Mouse (Mus musculus) telencephalon, adult 2 months (tissue): ENCODE results near the gene Slc41a3.
"Not testable (repeated sequence)": the region's sequence is repeated elsewhere in the genome, so short reads cannot be mapped to it uniquely, and the experiment has no call there.

ENCODE experiments used
- DNase-seq: peaks from one replicate; pipeline ENCODE4 v3.0.0-alpha.2; 2011; ENCODE audit warnings: low read depth, low spot score

The Slc41a3 gene

DNA sequence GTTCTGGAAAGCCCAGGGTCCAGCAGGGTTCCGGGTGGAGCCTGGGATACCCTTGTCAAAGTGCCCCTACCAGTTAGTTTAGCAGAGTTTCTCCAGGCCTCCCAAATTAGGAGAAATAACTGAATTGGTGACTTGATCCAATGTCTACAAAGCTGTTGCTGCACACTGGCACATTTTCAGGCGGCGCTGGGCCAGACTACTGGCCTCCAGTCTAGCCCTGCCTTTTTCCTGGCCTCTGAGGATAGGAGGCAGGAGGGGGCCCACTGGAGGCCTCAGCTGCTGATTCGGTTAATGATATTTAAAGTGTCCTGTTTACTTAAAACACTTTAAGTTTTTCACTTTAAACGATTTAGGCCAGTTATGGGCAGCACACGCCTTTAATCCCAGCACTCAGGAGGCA, 19.7 kb downstream of the Slc41a3 start:
- DNase-seq, result no peak

DNA sequence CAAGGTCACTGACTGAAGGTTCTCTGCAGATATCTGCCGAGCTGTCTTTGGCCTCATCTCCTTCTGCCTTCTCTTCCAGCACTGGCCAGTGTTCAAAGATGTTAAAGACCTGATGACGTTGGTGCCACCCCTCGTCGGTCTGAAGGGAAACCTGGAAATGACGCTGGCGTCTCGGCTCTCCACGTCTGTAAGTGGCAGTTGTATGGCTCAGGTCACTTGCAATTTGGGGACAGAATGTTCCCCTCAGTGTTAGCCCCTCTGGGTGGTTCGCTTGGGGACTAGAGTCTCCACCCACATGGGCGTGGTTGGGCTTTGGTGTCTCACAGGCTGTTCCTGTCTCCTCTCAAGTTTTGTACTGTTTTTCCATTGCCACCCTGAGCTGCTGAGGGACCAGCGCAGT, 20.2 kb downstream of the Slc41a3 start:
- DNase-seq, result no peak

DNA sequence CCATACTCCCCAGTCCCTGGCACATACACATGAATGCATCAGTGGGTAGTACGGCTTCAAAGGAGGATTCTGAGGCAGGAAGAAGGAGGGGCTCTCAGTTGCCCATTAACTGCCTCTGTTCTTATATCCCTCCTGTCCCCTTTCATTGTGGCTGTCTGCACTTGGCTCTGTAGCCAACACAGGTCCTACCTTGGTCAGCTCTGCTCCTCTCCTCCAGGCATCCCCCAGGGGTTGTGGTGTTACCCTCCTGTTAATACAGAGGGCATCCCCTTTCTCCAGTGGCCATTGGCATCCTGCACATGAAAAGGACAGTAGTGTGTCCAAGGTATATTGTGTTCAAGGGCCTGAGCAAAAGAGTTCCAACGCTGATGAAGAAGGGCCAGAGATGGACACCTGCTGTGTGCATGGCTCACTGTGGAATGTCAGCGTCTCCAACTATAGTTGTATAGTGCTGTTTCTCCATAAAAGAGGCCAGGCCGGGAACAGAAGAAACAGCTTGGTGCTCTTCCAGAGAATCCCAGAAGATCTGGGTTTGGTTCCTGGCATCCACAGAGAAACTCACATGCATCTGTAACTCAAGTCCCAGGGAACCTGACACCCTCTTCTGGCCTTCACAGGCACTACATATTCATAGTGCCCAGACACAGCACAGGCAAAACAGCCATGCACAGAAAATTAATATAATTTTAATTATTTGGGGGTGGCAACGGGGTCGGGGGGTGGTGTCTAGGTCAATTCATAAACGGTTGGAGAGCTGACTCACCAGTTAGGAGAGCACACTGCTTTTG, 20.9 kb downstream of the Slc41a3 start:
- DNase-seq, result no peak

DNA sequence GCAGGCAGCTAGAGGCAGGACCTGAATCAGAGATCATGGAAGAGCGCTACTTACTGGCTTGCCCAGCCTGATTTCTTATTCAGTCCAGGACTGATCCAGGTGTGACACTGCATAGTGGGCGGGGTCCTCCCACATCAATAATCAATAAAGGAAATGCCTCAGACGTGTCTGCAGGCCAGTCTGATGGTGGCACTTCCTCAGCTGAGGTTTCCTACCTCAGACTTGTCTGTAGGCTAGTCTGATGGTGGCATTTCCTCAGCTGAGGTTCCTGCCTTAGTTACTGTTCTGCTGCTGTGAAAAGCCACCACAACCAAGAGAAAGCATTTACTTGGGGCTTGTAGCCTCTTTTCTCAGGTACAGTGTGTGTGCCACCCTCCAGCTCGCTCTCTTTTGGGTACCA, 23.0 kb downstream of the Slc41a3 start:
- DNase-seq, result no peak

DNA sequence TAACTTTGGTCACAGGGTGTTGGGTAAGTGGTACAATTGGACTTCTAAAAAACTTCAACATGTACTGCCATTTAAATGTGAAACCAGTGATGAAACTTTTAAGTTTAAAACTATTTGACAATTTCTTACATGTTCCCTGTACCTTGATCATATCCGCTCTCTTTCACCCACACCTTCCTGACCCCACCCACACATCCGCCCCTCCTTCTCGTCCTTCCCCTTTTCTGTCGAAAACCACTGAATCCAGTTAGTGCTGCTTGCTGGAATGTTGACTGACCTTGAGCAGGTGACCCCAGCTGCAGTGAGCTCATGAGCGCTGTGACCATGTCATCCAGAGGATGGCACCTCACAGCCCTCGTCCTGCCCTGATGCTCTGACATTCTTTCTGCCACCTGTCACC, 25.0 kb downstream of the Slc41a3 start:
- DNase-seq, result no peak

DNA sequence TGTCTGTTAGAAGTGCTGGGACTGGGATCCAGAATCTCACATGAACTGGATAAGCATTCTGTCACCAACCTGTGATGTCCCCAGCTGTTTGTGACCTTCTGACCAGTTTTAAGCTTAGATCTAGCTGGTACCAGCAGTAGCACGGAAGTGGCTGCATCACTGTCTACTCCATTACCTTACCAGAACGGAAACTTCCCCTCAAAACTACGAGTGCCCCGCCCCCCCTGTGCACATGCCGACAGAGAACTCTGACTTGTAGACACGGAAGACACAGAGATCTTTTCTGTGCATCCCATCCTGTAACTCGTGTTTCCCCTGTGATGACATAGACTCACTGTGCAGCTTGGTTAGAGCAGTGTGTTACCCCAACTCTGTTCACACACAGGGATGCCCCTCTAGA, 25.9 kb downstream of the Slc41a3 start:
- DNase-seq, result no peak

DNA sequence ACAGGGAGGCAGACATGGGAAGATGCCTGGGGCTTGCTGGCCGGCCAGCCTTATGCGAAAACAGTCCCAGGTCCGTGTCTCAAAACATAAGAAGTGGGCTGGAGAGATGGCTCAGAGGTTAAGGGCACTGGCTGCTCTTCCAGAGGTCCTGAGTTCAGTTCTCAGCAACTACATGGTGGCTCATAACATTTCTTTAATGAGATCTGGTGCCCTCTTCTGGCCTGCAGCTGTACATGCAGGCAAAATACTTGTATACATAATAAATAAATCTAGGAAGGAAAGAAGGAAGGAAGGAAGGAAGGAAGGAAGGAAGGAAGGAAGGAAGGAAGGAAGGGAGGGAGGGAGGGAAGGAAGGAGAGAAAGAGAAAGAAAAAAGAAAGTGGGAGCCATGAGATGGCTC, 28.0 kb downstream of the Slc41a3 start:
- DNase-seq, result not testable (repeated sequence)

DNA sequence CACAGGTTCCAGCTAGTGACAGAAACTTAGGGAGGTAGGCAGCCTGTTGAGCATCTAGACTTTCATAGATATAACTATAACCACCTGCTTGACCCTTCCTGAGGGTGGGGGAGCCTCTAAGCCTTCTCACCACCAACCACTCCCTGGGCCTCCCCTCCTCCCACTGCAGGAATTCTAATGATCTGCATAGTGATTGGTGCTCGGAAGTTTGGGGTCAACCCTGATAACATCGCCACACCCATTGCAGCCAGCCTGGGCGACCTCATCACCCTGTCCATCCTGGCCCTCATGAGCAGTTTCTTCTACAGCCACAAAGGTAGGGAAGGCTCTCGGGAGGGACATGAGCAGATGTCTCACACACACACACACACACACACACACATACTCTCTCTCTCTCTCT, 30.6 kb downstream of the Slc41a3 start:
- DNase-seq, result no peak

DNA sequence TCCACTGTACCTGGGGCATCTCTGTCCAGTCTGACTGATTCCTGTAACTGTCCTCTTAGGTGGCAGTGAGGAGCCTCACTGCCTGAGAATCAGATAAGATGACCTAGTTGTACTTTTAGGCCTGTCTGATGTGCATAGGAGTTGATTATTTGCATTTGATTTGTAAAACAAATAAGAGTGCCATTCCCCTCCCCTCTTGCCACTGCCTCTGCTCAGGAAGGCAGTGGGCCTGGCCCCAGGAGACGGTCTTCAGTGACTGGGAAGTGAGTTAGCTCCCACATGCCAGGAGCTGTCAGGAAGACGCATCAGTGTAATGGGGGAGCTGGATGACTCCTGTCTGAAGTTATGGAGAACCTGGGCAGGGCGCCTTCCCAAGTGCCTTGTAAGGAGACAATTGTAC, 31.1 kb downstream of the Slc41a3 start:
- DNase-seq, result no peak

DNA sequence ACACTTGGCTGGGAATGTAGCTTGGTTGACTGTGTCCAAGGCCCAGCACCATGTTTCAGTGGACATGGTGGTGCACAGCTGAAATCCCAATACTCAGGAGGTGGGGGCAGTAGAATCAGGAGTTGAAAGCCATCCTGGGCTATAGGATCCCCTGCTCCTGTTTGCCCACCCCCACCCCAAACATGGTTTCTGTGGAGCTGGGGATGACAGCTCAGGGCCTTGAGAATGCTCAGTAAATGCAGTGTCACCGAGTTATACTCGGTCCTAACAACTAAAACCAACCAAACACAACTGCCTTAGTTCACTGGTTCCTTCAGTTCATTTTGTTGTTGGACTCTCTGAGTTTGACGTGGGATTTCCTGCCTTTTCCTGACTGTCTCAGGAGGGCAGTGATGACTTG, 38.5 kb downstream of the Slc41a3 start:
- no peak for DNase-seq

DNA sequence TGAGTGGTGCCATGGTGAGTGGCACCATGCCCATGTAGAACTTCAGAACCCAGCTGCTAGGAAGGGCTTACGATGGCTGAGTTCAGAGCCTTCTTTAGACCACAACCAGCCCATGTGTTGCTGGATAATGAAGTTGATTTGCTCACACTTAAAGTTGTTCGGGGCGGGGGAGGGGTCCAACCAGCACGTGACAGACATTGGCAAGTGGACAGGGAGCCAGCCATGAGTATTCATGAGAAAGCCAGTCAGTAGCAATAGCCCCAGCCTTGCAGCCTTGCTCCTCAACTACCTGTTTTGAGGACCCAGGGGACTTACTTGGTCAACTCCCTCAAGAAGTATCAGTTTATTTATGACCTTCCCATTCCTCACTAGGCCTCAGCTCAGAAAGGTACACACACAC, 40.4 kb downstream of the Slc41a3 start:
- DNase-seq, result no peak

DNA sequence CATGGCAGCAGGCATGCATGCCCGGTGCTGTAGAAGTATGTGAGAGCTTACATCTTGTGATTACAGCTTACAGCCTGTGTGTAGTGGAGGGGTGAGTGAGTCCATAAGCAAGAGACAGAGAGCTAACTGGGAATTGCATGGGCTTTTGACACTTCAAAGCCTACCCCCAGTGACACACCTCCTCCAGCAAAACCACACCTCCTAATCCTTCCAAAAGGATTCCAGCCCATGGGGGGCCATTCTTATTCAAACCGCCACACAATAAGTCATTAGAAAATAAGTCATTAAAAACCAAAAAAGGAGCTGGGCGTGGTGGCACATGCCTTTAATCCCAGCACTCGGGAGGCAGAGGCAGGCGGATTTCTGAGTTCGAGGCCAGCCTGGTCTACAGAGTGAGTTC, 43.9 kb downstream of the Slc41a3 start:
- DNase-seq, result no peak

DNA sequence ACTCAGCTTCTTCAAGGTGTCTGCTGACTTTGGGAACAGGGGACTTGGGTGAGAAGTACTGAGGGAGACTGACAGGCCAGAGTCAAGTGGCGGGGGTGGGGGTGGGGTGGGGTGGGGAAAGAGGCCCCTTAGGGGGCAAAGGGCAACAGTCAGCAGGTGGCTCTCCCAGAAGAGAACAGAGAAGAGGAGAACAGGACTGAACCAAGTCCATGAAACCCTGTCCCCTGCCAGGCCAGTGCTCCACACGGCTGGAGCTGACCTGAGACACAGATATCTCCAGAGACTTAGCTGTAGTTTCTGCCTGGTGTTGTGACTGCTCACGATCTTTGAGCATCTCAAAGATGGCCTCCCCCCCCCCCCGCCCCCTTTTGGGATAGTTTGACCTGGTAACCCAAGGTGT, 44.8 kb downstream of the Slc41a3 start:
- no peak for DNase-seq

DNA sequence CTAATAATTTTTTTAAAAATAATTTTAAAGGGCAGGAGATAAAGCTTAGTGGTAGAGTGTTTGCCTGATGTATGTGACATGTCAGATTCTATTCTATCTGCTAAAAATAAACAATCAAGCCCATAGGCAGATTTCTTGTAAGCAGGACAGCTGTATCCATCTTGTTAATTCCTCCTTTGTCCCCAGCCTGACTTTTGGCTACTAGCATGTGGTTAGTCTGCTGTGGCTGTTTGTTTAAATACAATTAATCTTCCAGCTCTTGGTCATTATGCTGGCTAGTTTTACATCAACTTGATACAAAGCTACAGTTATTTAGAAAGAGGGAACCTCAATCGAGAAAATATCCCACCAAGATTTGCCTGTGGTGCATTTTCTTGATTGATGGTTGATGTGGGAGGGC, 46.1 kb downstream of the Slc41a3 start:
- no peak for DNase-seq

DNA sequence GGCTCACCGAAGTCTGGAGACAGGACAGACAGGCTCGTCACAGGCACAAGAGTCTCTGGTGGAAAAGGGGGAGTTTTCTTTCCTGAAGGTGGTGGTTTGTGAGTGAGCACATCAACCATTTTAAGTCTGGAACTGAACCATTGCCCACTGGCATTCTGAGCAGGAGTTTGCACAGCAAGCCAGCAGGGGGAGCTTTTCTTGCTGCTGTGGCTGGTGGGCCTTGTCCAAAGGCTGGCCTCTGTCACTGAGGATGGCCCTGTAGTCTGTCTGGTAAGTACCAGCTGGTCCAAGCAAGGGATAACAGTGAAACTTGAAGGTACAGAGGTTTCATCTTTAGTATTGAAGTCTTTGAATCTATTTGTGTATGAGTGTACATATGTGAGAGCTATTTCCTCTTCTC, 49.2 kb downstream of the Slc41a3 start:
- DNase-seq, result no peak

DNA sequence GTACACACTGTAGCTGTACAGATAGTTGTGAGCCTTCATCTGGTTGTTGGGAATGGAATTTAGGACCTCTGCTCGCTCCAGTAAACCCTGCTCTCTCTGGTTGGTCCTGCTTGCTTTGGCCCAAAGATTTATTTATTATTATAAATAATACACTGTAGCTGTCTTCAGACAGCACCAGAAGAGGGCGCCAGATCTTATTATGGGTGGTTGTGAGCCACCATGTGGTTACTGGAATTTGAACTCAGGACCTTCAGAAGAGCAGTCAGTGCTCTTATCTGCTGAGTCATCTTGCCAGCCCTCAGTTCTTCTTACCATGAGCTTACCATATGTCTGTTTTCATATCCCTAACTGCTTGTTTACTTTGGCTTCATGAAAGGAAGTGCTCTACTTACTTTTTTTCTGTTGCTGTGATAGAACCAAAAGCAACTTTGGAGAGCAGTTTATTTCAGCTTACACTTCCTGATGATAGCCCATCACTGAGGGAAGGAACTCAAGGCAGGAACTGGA, 51.9 kb downstream of the Slc41a3 start:
- not testable (repeated sequence) for DNase-seq

DNA sequence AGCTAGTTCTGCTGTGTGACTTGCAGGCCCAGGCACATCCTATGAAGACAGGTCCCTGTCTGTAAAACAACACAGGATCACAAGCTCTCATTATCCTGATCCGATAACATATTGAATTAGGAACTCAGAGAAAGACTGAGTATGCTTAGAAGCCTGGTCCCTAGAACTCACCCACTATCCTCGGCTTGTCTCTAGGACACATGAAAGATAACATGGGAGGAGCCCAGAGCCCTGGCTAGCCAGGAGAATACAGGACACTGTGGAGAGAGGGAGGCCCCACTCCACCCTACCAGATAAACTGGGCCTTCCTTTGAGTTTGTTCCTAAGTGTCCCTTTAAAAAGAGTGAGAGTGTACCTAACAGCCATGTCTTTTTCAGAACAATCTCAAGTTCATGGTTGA, 55.4 kb downstream of the Slc41a3 start:
- no peak for DNase-seq

DNA sequence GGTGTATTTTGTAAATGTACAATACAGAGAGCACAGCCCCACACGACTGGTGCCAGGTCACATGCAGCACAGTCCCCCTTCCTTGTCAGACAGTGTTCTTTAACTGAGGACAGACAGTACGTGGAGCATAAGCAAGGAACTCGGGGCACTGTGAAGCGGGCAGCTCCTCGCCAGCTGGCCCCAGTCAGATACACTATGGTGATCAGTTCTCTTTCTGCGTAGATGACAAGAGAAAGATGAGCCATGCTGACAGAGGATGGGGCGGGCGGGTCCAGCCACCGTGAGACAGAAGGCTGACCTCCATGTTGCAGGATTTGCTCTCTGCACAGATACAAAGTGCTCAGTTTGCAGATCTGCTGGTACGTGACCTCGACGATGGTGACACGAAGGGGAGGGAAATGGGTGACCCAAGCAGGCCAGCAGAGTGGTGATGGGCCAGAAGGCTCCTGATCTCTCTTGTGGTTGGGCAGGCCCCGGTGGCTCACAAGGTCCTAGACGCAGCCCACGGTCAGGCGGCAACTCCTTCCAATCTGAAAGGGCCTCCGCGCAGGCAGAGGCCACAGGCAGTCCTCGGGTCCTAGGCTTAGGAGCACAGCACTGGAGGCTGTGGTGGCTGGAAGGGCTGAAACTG, 56.0 kb downstream of the Slc41a3 start:
- DNase-seq, result no peak

DNA sequence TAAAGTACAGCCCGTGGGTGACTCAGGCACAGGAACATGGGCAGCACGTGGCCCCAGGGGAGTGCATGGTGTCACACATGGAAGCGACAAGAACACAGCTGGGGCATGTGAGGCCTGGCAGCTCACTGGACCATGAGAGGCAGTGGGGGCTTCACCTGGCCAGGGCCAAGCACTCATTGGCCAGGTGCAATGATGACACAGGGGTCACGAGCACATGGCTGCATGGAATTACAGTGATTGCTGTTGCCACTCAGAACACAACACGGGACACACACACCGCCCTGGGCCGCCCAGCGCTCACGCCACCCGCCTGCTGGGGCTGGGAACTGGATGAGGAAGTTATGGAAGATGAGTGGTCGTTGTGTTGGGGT, 56.5 kb downstream of the Slc41a3 start:
- no peak for DNase-seq

DNA sequence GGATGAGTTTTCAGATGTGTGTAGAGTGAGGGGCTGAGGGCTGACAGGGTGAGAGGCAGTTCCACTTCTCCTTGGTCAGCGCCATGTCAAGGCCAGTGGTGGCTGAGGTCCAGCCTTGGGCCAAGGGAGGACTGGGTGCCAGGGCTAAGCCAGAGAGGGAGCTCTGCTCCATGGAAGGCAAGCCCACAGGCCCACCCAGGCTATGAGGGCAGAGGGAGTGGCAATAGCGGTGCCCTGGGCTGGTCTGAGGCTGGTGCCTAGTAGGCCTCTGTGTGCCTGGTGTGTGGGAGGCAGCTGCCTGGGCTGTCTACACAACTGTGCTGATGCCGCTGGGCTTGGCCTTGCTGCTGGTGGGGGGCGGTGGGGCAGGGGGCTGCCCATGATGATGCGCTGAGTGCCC, 57.6 kb downstream of the Slc41a3 start:
- no peak for DNase-seq

DNA sequence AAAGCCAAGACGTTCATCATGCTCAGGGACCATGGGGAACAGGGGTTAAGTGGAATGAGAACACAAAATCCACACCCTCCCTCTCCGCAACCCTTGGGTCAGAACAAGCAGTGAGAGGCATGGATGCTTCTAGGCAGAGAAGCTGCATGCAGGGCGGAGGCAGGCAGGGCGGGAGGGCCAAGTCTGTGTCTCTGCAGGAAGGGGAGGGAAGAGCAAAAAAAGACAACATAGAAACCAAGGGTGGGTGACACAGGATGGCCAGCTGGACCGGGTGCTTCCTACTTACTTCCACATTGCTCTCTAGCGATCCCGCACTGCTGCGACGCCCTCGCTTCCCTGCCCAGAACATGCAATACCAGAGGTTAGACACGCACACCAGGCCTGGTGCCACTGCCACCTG, 59.2 kb downstream of the Slc41a3 start:
- no peak for DNase-seq

DNA sequence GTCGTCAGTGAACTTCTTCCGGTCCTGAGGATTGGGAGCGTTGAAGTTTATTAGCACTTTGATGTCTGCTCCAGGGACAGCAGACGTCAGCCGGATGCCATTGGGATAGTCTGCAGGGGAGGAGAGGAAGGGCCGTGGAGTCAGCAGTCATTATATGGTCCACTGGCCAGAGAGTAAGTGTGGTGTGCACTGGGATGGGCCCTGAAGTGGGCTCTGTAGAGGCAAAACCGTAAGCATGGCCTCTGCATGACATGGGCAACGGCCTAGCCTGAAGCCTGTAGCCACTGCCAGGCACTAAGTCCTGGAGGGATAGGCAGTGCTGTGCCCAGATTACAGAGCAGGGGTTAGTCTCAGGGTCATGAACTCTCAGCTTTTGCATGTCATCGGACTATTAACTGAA, 64.2 kb downstream of the Slc41a3 start:
- DNase-seq, result no peak

DNA sequence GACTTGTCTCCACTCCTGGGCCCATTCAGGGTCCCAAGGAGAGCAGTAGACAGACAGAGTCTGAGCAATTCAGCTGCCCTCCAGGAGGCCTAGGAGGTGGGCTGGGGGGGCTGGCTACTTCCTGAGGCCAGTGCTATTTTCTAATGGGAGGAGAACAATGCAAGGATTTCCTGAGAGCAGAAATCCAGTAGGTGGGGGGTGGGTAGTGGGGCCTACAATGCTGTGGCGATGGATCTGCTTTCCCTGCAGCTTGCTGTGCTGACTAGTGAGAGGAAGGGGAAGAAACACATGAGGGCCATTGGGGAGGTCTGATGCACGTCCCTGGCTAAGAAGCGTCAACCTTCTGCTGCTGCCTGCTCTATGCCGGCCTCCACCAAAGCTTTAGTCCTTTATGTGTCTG, 74.2 kb downstream of the Slc41a3 start:
- DNase-seq, result no peak

DNA sequence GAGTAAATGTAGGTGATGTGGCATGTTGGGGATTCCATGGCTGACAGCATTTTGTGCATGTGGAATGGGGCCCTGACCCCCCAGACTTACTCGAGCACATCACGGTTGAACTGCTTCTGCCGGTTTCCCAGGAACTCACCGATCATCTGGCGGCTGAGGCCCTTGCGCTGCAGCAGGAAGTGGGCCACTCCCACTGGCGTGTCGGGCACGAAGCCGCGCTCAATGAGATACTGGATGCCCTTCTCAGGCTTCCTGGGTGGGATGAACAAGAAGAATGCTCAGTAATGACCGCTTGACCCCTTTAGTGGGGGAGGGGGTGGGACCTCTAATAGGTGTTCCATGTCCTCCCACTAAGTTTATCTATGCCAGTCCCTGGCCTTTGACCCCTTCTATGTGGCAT, 75.9 kb downstream of the Slc41a3 start:
- DNase-seq, result no peak
